Mouse (Mus musculus): ENCODE data around the gene Trabd2b.

GRCm38 (mm10) chr4:114556880-114557279 lies 150.4 kb downstream of the Trabd2b start:
- no peak for TF ChIP-seq CTCF (IDR thresholded peaks at IDR 0.05; ENCODE audit: low read depth, low read length)
- no peak for TF ChIP-seq POLR2A (IDR thresholded peaks at IDR 0.05; ENCODE audit: insufficient read depth, low read length)

Data from ES-Bruce4 (cell line).